Mouse (Mus musculus) thymus, postnatal 25 days (tissue): ENCODE data around the gene Adora2b.
A peak's percentile ranks its signal among the peaks of the same experiment; 100 is the strongest.

Source experiments
- DNase-seq: peaks from one replicate; pipeline ENCODE4 v3.0.0; 2022

Adora2b gene

GRCm38 (mm10) chr11:62248401-62249244, at the start of gene Adora2b:
Gene Adora2b, plus strand, starts transcription at chr11:62248984.
- peak; percentile 72 for DNase-seq

- DNase-seq = no peak
Observed at GRCm38 (mm10) chr11:62200901-62201512, 47.8 kb upstream of the Adora2b start.

GRCm38 (mm10) chr11:62202645-62203044, 46.1 kb upstream of the Adora2b start:
- DNase-seq = no peak

GRCm38 (mm10) chr11:62209111-62209510, 39.7 kb upstream of the Adora2b start:
- no peak for DNase-seq

GRCm38 (mm10) chr11:62209891-62210290, 38.9 kb upstream of the Adora2b start:
- DNase-seq = no peak

GRCm38 (mm10) chr11:62213384-62213989, 35.3 kb upstream of the Adora2b start:
- no peak for DNase-seq

- DNase-seq = no peak
Observed at GRCm38 (mm10) chr11:62215107-62215506, 33.7 kb upstream of the Adora2b start.

GRCm38 (mm10) chr11:62217751-62218150, 31.0 kb upstream of the Adora2b start:
- DNase-seq = no peak

- DNase-seq = no peak
Observed at GRCm38 (mm10) chr11:62220756-62221510, 27.9 kb upstream of the Adora2b start.

GRCm38 (mm10) chr11:62223416-62223815, 25.4 kb upstream of the Adora2b start:
- DNase-seq = no peak

GRCm38 (mm10) chr11:62223962-62224361, 24.8 kb upstream of the Adora2b start:
- no peak for DNase-seq

- DNase-seq = no peak
Observed at GRCm38 (mm10) chr11:62224797-62225196, 24.0 kb upstream of the Adora2b start.

GRCm38 (mm10) chr11:62240631-62241261, 8.0 kb upstream of the Adora2b start:
- DNase-seq = no peak

GRCm38 (mm10) chr11:62243871-62244270, 4.9 kb upstream of the Adora2b start:
- DNase-seq = no peak

GRCm38 (mm10) chr11:62244471-62244870, 4.3 kb upstream of the Adora2b start:
- DNase-seq = no peak

- no peak for DNase-seq
Observed at GRCm38 (mm10) chr11:62247759-62248400, 904 bp upstream of the Adora2b start.

- no peak for DNase-seq
Observed at GRCm38 (mm10) chr11:62249266-62250037, 668 bp downstream of the Adora2b start.

GRCm38 (mm10) chr11:62251047-62251446, 2.3 kb downstream of the Adora2b start:
- DNase-seq = no peak

- no peak for DNase-seq
Observed at GRCm38 (mm10) chr11:62253380-62253779, 4.6 kb downstream of the Adora2b start.

- no peak for DNase-seq
Observed at GRCm38 (mm10) chr11:62259214-62259613, 10.4 kb downstream of the Adora2b start.

- no peak for DNase-seq
Observed at GRCm38 (mm10) chr11:62263599-62263998, 14.8 kb downstream of the Adora2b start.
